Mouse (Mus musculus): ENCODE measurements around the gene Grap. TPM values are rescaled to one million over a fixed set of nuclear protein-coding genes. Genes with fewer than 3 reads are reported as not detected.

The Grap gene
- total RNA-seq, 2 experiments from 2014 or later = 3.2 to 3.3 TPM

GRCm38 (mm10) chr11:61708928-61709327, 55.9 kb downstream of the Grap start:
- DNase-seq = no peak
- no peak overlapping the region for H3K27ac ChIP-seq
- H3K4me3 ChIP-seq = no peak overlapping the region
- intact Hi-C loops (cut with DNase I) = no loop called here
- no peak for TF ChIP-seq CTCF (IDR thresholded peaks at IDR 0.05)

- intact Hi-C loops (cut with DNase I) = loop anchor here (5.0 kb wide), 4 partner anchors 91 to 611 kb away; no protein-coding TSS in a partner anchor
- no peak for TF ChIP-seq CTCF (IDR thresholded peaks at IDR 0.05)
- peak overlapping the region; percentile 31 for H3K27ac ChIP-seq
- peak; percentile 58 for DNase-seq
- H3K4me3 ChIP-seq = no peak overlapping the region
These were observed 60.2 kb downstream of the Grap start for GRCm38 (mm10) chr11:61713157-61713855.

- Histone ChIP-seq H3K27ac (no peak overlapping the region), H3K4me3 (no peak overlapping the region)
- intact Hi-C loops (cut with DNase I) = loop anchor here (1.0 to 5.0 kb wide), 5 partner anchors 48 to 612 kb away; no protein-coding TSS in a partner anchor
- TF ChIP-seq CTCF (IDR thresholded peaks at IDR 0.05) = peak; percentile 95; the same call in 1 of the 2 replicates
- DNase-seq = peak; percentile 70
These were observed 61.5 kb downstream of the Grap start for GRCm38 (mm10) chr11:61714346-61715117.

GRCm38 (mm10) chr11:61715130-61715529, 62.1 kb downstream of the Grap start:
- Histone ChIP-seq H3K4me3 (no peak overlapping the region), H3K27ac (no peak overlapping the region)
- intact Hi-C loops (cut with DNase I) = no loop called here
- DNase-seq = no peak
- TF ChIP-seq CTCF (IDR thresholded peaks at IDR 0.05) = no peak

GRCm38 (mm10) chr11:61717990-61718389, 64.9 kb downstream of the Grap start:
- no peak for TF ChIP-seq CTCF (IDR thresholded peaks at IDR 0.05)
- H3K4me3 ChIP-seq = no peak overlapping the region
- no peak overlapping the region for H3K27ac ChIP-seq
- intact Hi-C loops (cut with DNase I) = no loop called here
- no peak for DNase-seq

GRCm38 (mm10) chr11:61719387-61719786, 66.3 kb downstream of the Grap start:
- DNase-seq = peak; percentile 59
- no peak for TF ChIP-seq CTCF (IDR thresholded peaks at IDR 0.05)
- no peak overlapping the region for H3K4me3 ChIP-seq
- intact Hi-C loops (cut with DNase I) = no loop called here
- 0 out of 2 replicates have a peak overlapping the region, but pooled peaks have one; percentile 24 for H3K27ac ChIP-seq

- no peak overlapping the region for H3K4me3 ChIP-seq
- TF ChIP-seq CTCF (IDR thresholded peaks at IDR 0.05) = no peak
- H3K27ac ChIP-seq = 0 out of 2 replicates have a peak overlapping the region, but pooled peaks have one; percentile 24
- intact Hi-C loops (cut with DNase I) = no loop called here
- no peak for DNase-seq
These were observed 66.8 kb downstream of the Grap start for GRCm38 (mm10) chr11:61719826-61720225.

GRCm38 (mm10) chr11:61720636-61721035, 67.6 kb downstream of the Grap start, which contains the start of gene Slc5a10:
Gene Slc5a10 (minus strand): TSS chr11:61720826.
- no peak for DNase-seq
- TF ChIP-seq CTCF (IDR thresholded peaks at IDR 0.05) = no peak
- Histone ChIP-seq H3K4me3 (no peak within 1 kb of the TSS), H3K27ac (0 out of 2 replicates have a peak within 1 kb of the TSS, but pooled peaks have one; percentile 24)
- intact Hi-C loops (cut with DNase I) = no loop called here

- no peak for DNase-seq
- TF ChIP-seq CTCF (IDR thresholded peaks at IDR 0.05) = no peak
- Histone ChIP-seq H3K4me3 (no peak overlapping the region), H3K27ac (no peak overlapping the region)
- intact Hi-C loops (cut with DNase I) = no loop called here
These were observed 69.0 kb downstream of the Grap start for GRCm38 (mm10) chr11:61722077-61722476.

Other genes starting within 250 kb of the Grap start
- gene Rnf112, start 199.1 kb upstream of the Grap start, total RNA-seq (2021) = under 1 TPM in 1 of 2 experiments, not detected in 1; 0.11 TPM
- gene Mfap4, start 167.8 kb upstream of the Grap start, total RNA-seq (2021) = 10 to 100 TPM in 1 of 2 experiments, 1 to 10 TPM in 1; 6.9 to 36.6 TPM
- gene Mapk7, start 158.9 kb upstream of the Grap start, total RNA-seq (2021) = 1 to 10 TPM; 2.7 to 2.9 TPM
- 1 to 10 TPM; 3.4 to 7.0 TPM for gene B9d1, start 148.1 kb upstream of the Grap start, total RNA-seq (2021)
- 10 to 100 TPM; 19.7 to 24.7 TPM for gene Epn2, start 73.6 kb upstream of the Grap start, total RNA-seq (2021)
- gene Fam83g, start 30.8 kb downstream of the Grap start, total RNA-seq (2021) = under 1 TPM; 0.28 to 0.33 TPM
- not detected for gene Slc5a10, start 67.6 kb downstream of the Grap start, total RNA-seq (2021)
- gene Prpsap2, start 108.8 kb downstream of the Grap start, total RNA-seq (2021) = 1 to 10 TPM; 4.4 to 4.5 TPM
- gene Ulk2, start 201.8 kb downstream of the Grap start, total RNA-seq (2021) = 10 to 100 TPM; 70.9 to 84.4 TPM

Data from gastrocnemius, adult 2 months (tissue).